Mouse (Mus musculus) cortical plate, adult 2 months (tissue): Measurements from ENCODE around the gene C4b.

ENCODE experiments used
- CTCF ChIP-seq: fragments of 200-500 bp; IDR thresholded peaks from 2 replicates; pipeline ENCODE4 v1.5.1; 2011; ENCODE audit warnings: mild to moderate bottlenecking, control low read depth, low read length; ENCODE audit not compliant: insufficient read depth; ENCODE audit errors: extremely low read depth
- POLR2A ChIP-seq: fragments of 200-500 bp; IDR thresholded peaks from 2 replicates; pipeline ENCODE4 v1.6.1; 2011; ENCODE audit warnings: mild to moderate bottlenecking, low read length, control low read depth; ENCODE audit not compliant: insufficient read depth; ENCODE audit errors: extremely low read depth

DNA sequence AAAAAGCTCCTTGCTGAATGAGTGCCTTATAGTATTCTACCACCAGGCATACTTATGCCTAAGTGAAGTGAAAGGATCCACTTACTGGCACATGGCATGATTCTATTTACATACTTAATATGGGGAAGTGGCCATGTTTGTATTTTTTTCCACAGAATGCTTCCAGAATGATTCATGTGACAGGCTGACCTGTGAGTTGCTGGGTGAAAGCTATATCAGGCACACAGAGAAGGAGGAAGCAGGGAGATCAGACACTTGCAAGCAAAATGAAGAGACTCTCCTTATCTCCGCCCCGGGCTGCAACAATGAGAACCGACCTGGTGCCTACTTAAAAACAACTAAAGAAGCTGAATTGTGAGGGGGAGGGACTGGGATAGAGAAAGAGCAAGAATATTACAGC lies 17.8 kb upstream of the C4b start:
- no peak for TF ChIP-seq CTCF
- TF ChIP-seq POLR2A, result no peak
